Mouse (Mus musculus) CD4-positive helper T cell, adult 2 months (primary cell): ENCODE results near the gene Ctnnbl1.

Source experiments
- DNase-seq: peaks from one replicate; pipeline ENCODE4 v3.0.0-alpha.2; 2012; ENCODE audit warnings: low read depth, missing footprints, low spot score

Ctnnbl1 gene

GRCm38 (mm10) chr2:157750481-157750880, 13.3 kb downstream of the Ctnnbl1 start:
- no peak for DNase-seq

- DNase-seq, result no peak
Observed at GRCm38 (mm10) chr2:157750926-157751588, 13.9 kb downstream of the Ctnnbl1 start.

- DNase-seq, result no peak
Observed at GRCm38 (mm10) chr2:157751589-157752373, 14.6 kb downstream of the Ctnnbl1 start.

GRCm38 (mm10) chr2:157752374-157752743, 15.2 kb downstream of the Ctnnbl1 start:
- DNase-seq, result no peak

- DNase-seq, result no peak
Observed at GRCm38 (mm10) chr2:157755771-157756170, 18.6 kb downstream of the Ctnnbl1 start.

- no peak for DNase-seq
Observed at GRCm38 (mm10) chr2:157756193-157756592, 19.0 kb downstream of the Ctnnbl1 start.

- DNase-seq, result no peak
Observed at GRCm38 (mm10) chr2:157758395-157758794, 21.2 kb downstream of the Ctnnbl1 start.

- no peak for DNase-seq
Observed at GRCm38 (mm10) chr2:157759717-157760116, 22.5 kb downstream of the Ctnnbl1 start.

GRCm38 (mm10) chr2:157762903-157763302, 25.7 kb downstream of the Ctnnbl1 start:
- no peak for DNase-seq

GRCm38 (mm10) chr2:157766591-157766990, 29.4 kb downstream of the Ctnnbl1 start:
- no peak for DNase-seq

GRCm38 (mm10) chr2:157768682-157769429, 31.7 kb downstream of the Ctnnbl1 start:
- DNase-seq, result no peak

GRCm38 (mm10) chr2:157770761-157771160, 33.6 kb downstream of the Ctnnbl1 start:
- DNase-seq, result no peak

GRCm38 (mm10) chr2:157773661-157774060, 36.5 kb downstream of the Ctnnbl1 start:
- no peak for DNase-seq

- no peak for DNase-seq
Observed at GRCm38 (mm10) chr2:157775957-157776356, 38.8 kb downstream of the Ctnnbl1 start.

GRCm38 (mm10) chr2:157780956-157781355, 43.8 kb downstream of the Ctnnbl1 start:
- no peak for DNase-seq

GRCm38 (mm10) chr2:157783152-157783551, 46.0 kb downstream of the Ctnnbl1 start:
- no peak for DNase-seq

GRCm38 (mm10) chr2:157784238-157784637, 47.0 kb downstream of the Ctnnbl1 start:
- DNase-seq, result no peak

- no peak for DNase-seq
Observed at GRCm38 (mm10) chr2:157784647-157785046, 47.4 kb downstream of the Ctnnbl1 start.

- no peak for DNase-seq
Observed at GRCm38 (mm10) chr2:157789226-157789625, 52.0 kb downstream of the Ctnnbl1 start.

GRCm38 (mm10) chr2:157790836-157791495, 53.8 kb downstream of the Ctnnbl1 start:
- DNase-seq, result no peak

- DNase-seq, result no peak
Observed at GRCm38 (mm10) chr2:157791528-157792162, 54.4 kb downstream of the Ctnnbl1 start.
